Mouse (Mus musculus) spleen, adult 18-20 months (tissue): Measurements from ENCODE around the gene 9030612E09Rik.

Source experiments
- DNase-seq, 2 experiments: peaks; one replicate each; pipeline ENCODE4 v3.0.0; 2022; ENCODE audit warnings: mixed read lengths in 2 of 2

9030612E09Rik gene

GRCm38 (mm10) chr10:43174326-43175155 lies at the start of gene 9030612E09Rik, which contains the start of gene Sobp:
9030612E09Rik (plus strand) TSS chr10:43174704.
Sobp (minus strand) TSS chr10:43174530.
- DNase-seq = peak in 1 of 2 experiments; percentile 1

GRCm38 (mm10) chr10:43128750-43129149 lies 45.8 kb upstream of the 9030612E09Rik start:
- DNase-seq = no peak

- DNase-seq = no peak
Observed at GRCm38 (mm10) chr10:43134027-43134426, 40.5 kb upstream of the 9030612E09Rik start.

DNA sequence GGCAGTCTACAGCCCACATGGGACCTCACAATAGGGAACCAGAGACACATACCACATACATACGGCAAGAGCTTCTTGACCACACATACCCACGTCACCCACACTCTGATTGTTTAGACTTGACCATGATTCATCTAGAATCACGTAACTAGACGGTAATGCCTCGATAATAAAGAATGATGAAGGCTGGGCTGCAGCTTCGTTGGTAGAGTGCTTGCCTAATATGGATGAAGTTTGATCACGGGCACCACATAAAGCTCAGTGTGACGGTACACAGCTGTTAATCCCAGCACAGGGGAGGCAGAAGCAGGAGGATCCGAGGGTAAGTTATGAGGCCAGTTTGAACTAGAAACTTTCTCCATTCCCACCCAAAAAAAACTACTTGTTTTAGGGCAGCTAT lies 31.3 kb upstream of the 9030612E09Rik start:
- DNase-seq = no peak

- no peak for DNase-seq
Observed at GRCm38 (mm10) chr10:43148456-43148855, 26.0 kb upstream of the 9030612E09Rik start.

- DNase-seq = no peak
Observed at GRCm38 (mm10) chr10:43152643-43153042, 21.9 kb upstream of the 9030612E09Rik start.

DNA sequence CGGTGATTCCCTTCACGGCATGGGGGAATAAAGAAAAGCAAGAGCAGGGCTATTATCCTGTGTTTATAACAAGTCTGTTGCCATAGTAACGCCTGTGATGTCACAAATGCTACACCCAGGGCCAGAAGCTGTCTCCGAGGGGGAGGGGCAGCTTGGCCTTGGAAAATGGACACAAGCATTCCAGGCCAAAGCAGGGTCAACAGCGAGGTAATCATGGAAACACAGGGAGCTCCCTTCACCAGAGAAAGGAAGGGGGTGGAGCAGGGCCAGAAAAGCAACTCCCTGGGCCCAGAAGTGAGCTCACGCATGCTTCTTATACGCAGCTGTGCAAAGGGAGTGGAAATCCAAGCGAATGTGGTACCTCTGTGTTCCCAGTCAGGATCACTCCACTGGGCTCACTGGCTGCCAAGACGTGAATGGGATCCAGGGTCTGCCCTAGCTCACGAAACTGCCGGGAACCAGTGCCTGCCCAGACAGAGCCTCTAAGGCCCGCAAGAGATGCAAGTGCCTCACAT lies 19.4 kb upstream of the 9030612E09Rik start:
- no peak for DNase-seq

- DNase-seq = no peak
Observed at GRCm38 (mm10) chr10:43158917-43159316, 15.6 kb upstream of the 9030612E09Rik start.

- no peak for DNase-seq
Observed at GRCm38 (mm10) chr10:43159333-43159732, 15.2 kb upstream of the 9030612E09Rik start.

DNA sequence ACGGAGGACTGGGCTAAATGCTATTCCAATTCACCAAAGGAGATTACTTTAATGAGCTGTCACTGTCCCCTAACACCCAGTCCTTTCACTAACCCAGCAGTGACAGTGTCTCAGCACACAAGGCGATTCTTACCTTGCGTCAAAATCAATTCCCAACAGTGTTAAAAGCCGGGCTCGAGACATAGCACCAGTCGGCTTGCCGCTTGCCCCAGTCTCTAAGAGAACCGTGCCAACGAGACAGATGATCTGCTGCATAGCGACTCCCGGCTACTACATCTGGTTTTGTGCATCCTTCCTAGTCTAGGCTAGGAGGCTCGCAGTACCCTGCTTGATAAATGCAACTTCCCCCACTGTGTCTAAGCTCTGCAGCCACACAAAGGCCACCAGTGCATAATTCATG lies 12.2 kb upstream of the 9030612E09Rik start:
- no peak for DNase-seq

GRCm38 (mm10) chr10:43164406-43164805 lies 10.1 kb upstream of the 9030612E09Rik start:
- DNase-seq = no peak

DNA sequence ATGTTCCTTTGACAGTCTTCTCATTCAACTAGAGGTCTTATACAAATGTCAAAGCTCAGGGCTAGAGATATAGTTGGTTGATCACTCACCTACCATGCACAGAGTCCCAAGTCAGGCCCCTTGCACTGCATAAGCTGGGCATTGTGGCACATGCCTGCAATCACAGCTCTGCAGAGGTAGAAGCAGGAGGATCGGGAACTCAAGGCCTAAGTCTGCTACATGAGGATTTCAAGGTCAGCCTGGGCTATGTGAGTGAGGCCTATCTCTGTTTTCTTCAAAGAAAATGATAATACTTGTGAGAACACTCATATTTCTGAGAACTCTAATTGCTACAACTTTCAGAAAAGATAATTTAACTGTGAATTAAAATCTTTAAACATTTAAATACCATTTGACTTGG lies 8.4 kb upstream of the 9030612E09Rik start:
- no peak for DNase-seq

DNA sequence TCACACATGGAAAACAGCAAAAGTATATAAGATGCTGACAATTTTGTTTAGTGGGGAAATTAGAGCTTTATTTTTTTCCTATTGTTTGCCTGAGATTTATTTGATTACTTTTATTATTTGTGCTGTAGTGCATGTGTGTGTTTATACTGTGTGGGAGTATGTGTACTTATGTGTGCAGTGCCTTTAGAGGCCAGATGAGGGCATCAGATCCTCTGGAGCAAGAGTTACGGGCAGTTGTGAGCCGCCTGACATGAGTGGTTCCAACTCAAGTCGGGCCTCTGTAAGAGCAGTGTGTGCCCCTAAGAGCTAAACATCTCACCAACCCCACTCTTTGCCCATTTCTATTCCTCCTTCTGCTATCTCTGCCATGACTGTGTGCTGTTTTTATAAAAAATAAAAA lies 7.7 kb upstream of the 9030612E09Rik start:
- DNase-seq = no peak

- DNase-seq = no peak
Observed at GRCm38 (mm10) chr10:43168847-43169246, 5.7 kb upstream of the 9030612E09Rik start.

GRCm38 (mm10) chr10:43171106-43171505 lies 3.4 kb upstream of the 9030612E09Rik start:
- DNase-seq = no peak

DNA sequence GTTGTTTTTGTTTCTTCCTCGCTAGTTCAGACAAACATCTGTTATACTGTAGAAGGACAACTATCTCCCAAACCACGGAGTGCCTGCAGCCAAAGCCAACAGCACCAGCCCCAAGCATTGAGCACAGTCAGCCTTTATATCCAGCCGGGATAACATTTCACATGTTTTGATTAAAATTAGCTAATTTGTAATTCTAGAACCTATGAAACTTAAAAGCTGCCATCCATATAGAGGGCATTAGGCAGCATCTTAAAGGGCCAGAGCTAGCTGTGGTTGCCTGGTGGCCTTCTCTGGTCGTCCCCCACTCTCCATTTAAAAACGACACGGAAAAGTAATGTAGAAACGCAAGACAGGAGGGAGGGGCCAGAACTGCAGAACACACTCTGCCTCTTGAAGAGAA lies 2.4 kb upstream of the 9030612E09Rik start:
- no peak for DNase-seq

DNA sequence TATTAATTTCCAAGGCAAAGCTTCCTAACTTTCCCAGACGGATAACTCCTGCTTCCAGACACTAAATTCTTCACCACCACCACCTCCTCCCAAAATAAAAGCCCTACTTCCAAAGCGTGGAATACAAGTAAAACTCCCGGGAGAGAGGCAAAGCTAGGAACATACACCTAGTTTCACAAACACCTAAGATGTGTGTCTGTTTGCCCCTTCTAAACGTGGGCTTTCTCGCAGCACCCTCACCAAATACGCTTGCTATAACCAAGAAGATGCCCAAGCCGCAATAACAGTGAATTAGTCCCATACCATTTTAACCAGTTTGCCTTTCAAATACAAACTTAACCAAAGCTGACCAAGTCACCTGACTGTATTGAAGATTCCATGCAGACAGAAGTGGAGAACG lies 1.9 kb upstream of the 9030612E09Rik start:
- DNase-seq = no peak

- peak in 1 of 2 experiments; percentile 8 for DNase-seq
Observed at GRCm38 (mm10) chr10:43173141-43173827, 1.2 kb upstream of the 9030612E09Rik start.

- peak in 1 of 2 experiments; percentile 3 for DNase-seq
Observed at GRCm38 (mm10) chr10:43173828-43174325, 627 bp upstream of the 9030612E09Rik start.

GRCm38 (mm10) chr10:43175156-43175601 lies 675 bp downstream of the 9030612E09Rik start:
- DNase-seq = no peak

DNA sequence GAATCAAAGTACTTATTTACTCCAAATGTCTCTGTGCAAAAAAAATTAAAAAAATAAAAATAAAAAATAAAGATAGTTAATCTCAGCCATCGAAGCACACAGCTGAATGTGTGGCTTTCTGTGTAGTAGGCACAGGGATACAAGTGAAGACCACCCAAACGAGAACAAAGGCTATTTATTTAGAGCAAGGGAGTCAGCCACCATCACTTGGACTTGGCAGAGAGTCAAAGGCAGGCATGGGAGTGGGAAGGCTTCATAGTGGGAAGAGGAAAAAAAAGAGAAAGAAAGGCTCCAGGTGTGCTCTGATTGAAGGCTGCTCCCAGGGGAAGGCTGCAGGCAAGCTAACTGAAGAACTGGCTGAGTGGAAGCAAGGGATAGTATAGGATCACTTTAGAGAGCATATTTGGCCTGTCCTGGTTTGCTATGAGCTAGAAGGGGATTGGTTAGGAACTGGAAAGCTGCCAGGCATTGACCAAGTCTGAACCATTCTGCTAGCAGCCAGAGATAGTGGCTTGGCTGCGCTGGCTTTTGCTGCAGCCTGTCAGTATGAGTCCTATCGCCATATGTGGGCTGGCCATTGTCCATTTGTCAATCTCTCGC lies 5.9 kb downstream of the 9030612E09Rik start:
- DNase-seq = no peak

DNA sequence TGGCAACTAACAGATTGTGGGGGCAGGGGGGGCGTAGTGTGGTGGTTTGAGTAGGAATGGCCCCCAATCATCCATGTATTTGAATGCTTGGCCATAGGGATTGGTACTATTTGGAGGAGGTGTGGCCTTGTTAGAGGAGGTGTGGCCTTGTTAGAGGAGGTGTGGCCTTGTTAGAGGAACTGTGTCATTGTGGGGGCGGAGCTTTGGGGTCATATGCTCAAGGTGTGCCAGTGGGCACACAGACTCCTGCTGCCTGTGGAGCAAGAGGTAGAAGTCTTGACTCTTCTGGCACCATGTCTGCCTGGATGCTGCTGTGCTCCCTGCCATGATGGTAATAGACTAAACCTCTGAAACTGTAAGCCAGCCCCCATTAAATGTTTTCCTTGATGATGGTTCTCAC lies 25.7 kb downstream of the 9030612E09Rik start:
- DNase-seq = no peak

GRCm38 (mm10) chr10:43203865-43204264 lies 29.4 kb downstream of the 9030612E09Rik start:
- no peak for DNase-seq
